Mouse (Mus musculus): Measurements from ENCODE around the gene Cd3d.

- peak; percentile 49 for TF ChIP-seq CTCF (IDR thresholded peaks at IDR 0.05; ENCODE audit: low read depth)
- TF ChIP-seq EP300 (IDR thresholded peaks at IDR 0.05; ENCODE audit: low read depth): no peak
These were observed 33.3 kb downstream of the Cd3d start for GRCm38 (mm10) chr9:45014879-45015278.
